Mouse (Mus musculus): ENCODE results near the gene Spred1. TPM values are rescaled to one million over a fixed set of nuclear protein-coding genes. Genes with fewer than 3 reads are reported as not detected.

The Spred1 gene
- total RNA-seq, 1 experiment = 44.7 TPM

GRCm38 (mm10) chr2:117169037-117169436 lies 47.9 kb downstream of the Spred1 start:
- TF ChIP-seq HCFC1 (IDR thresholded peaks at IDR 0.05; ENCODE audit: borderline replicate concordance, insufficient read depth, low read length) (no peak), ZC3H11A (IDR thresholded peaks at IDR 0.05; ENCODE audit: borderline replicate concordance, low read depth, low read length) (no peak), CHD2 (IDR thresholded peaks at IDR 0.05; ENCODE audit: low read depth, low read length) (no peak), MAFK (IDR thresholded peaks at IDR 0.05; ENCODE audit: insufficient read depth, low read depth, low read length) (no peak), ZNF384 (IDR thresholded peaks at IDR 0.05; ENCODE audit: low read depth, low read length) (no peak)
- no peak overlapping the region for H3K27ac ChIP-seq (ENCODE audit: insufficient read depth, low read depth, low read length, poor library complexity, severe bottlenecking)

GRCm38 (mm10) chr2:117172981-117173380 lies 51.8 kb downstream of the Spred1 start:
- Histone ChIP-seq H3K9ac (ENCODE audit: insufficient read depth, low read depth, low read length, poor library complexity, severe bottlenecking) (no peak overlapping the region), H3K27ac (ENCODE audit: insufficient read depth, low read depth, low read length, poor library complexity, severe bottlenecking) (no peak overlapping the region), H3K9me3 (ENCODE audit: control insufficient read depth, insufficient read depth, low read depth, low read length) (no peaks in the 10 kb centered on the region), H3K4me3 (ENCODE audit: insufficient read depth in 1 of 2, low read depth in 1 of 2, low read length in 2 of 2, poor library complexity in 1 of 2, severe bottlenecking in 1 of 2) (no peak overlapping the region), H3K36me3 (ENCODE audit: control insufficient read depth, insufficient read depth, low read length, poor library complexity, severe bottlenecking) (peaks cover 6% of the 10 kb centered on the region), H3K4me1 (ENCODE audit: control insufficient read depth in 2 of 2, insufficient read depth in 2 of 2, low read length in 2 of 2, poor library complexity in 1 of 2) (no peaks in the 10 kb centered on the region; a peak in 1 of 4 replicates)
- in situ Hi-C loops (cut with MboI; ENCODE audit: low sequenced_read_pairs in 2 of 2, unreplicated experiment in 2 of 2) = no loop called here
- TF ChIP-seq ZC3H11A (IDR thresholded peaks at IDR 0.05; ENCODE audit: borderline replicate concordance, low read depth, low read length) = no peak
- TF ChIP-seq HCFC1 (IDR thresholded peaks at IDR 0.05; ENCODE audit: borderline replicate concordance, insufficient read depth, low read length) = no peak
- TF ChIP-seq MAFK (IDR thresholded peaks at IDR 0.05; ENCODE audit: insufficient read depth, low read depth, low read length) = no peak
- no peak for TF ChIP-seq ZNF384 (IDR thresholded peaks at IDR 0.05; ENCODE audit: low read depth, low read length)
- TF ChIP-seq CHD2 (IDR thresholded peaks at IDR 0.05; ENCODE audit: low read depth, low read length) = no peak
- no peak for DNase-seq (ENCODE audit: low read depth, low spot score)

More at GRCm38 (mm10) chr2:117169037-117169436, 47.9 kb downstream of the Spred1 start:
- H3K4me1 ChIP-seq (ENCODE audit: control insufficient read depth in 2 of 2, insufficient read depth in 2 of 2, low read length in 2 of 2, poor library complexity in 1 of 2) = no peaks in the 10 kb centered on the region
- H3K4me3 ChIP-seq (ENCODE audit: insufficient read depth in 1 of 2, low read depth in 1 of 2, low read length in 2 of 2, poor library complexity in 1 of 2, severe bottlenecking in 1 of 2) = no peak overlapping the region
- in situ Hi-C loops (cut with MboI; ENCODE audit: low sequenced_read_pairs in 2 of 2, unreplicated experiment in 2 of 2) = no loop called here
- H3K9ac ChIP-seq (ENCODE audit: insufficient read depth, low read depth, low read length, poor library complexity, severe bottlenecking) = no peak overlapping the region
- no peak for DNase-seq (ENCODE audit: low read depth, low spot score)
- no peaks in the 10 kb centered on the region for H3K9me3 ChIP-seq (ENCODE audit: control insufficient read depth, insufficient read depth, low read depth, low read length)
- peaks cover 3% of the 10 kb centered on the region for H3K36me3 ChIP-seq (ENCODE audit: control insufficient read depth, insufficient read depth, low read length, poor library complexity, severe bottlenecking)

- Histone ChIP-seq H3K36me3 (ENCODE audit: control insufficient read depth, insufficient read depth, low read length, poor library complexity, severe bottlenecking) (peaks cover 6% of the 10 kb centered on the region), H3K9me3 (ENCODE audit: control insufficient read depth, insufficient read depth, low read depth, low read length) (no peaks in the 10 kb centered on the region), H3K4me1 (ENCODE audit: control insufficient read depth in 2 of 2, insufficient read depth in 2 of 2, low read length in 2 of 2, poor library complexity in 1 of 2) (no peaks in the 10 kb centered on the region; a peak in 1 of 4 replicates), H3K4me3 (ENCODE audit: insufficient read depth in 1 of 2, low read depth in 1 of 2, low read length in 2 of 2, poor library complexity in 1 of 2, severe bottlenecking in 1 of 2) (no peak overlapping the region), H3K9ac (ENCODE audit: insufficient read depth, low read depth, low read length, poor library complexity, severe bottlenecking) (no peak overlapping the region), H3K27ac (ENCODE audit: insufficient read depth, low read depth, low read length, poor library complexity, severe bottlenecking) (no peak overlapping the region)
- in situ Hi-C loops (cut with MboI; ENCODE audit: low sequenced_read_pairs in 2 of 2, unreplicated experiment in 2 of 2) = loop anchor here in 1 of 2 experiments (25.0 kb wide), 1 partner anchor 289 kb away; the partner anchor contains the start of gene Tmco5
- no peak for DNase-seq (ENCODE audit: low read depth, low spot score)
- TF ChIP-seq MAFK (IDR thresholded peaks at IDR 0.05; ENCODE audit: insufficient read depth, low read depth, low read length) (no peak), ZC3H11A (IDR thresholded peaks at IDR 0.05; ENCODE audit: borderline replicate concordance, low read depth, low read length) (no peak), ZNF384 (IDR thresholded peaks at IDR 0.05; ENCODE audit: low read depth, low read length) (no peak), CHD2 (IDR thresholded peaks at IDR 0.05; ENCODE audit: low read depth, low read length) (no peak), HCFC1 (IDR thresholded peaks at IDR 0.05; ENCODE audit: borderline replicate concordance, insufficient read depth, low read length) (no peak)
Measured at GRCm38 (mm10) chr2:117176066-117176465, 54.9 kb downstream of the Spred1 start.

- Histone ChIP-seq H3K4me1 (ENCODE audit: control insufficient read depth in 2 of 2, insufficient read depth in 2 of 2, low read length in 2 of 2, poor library complexity in 1 of 2) (no peaks in the 10 kb centered on the region; a peak in 1 of 4 replicates), H3K27ac (ENCODE audit: insufficient read depth, low read depth, low read length, poor library complexity, severe bottlenecking) (no peak overlapping the region), H3K9ac (ENCODE audit: insufficient read depth, low read depth, low read length, poor library complexity, severe bottlenecking) (no peak overlapping the region), H3K4me3 (ENCODE audit: insufficient read depth in 1 of 2, low read depth in 1 of 2, low read length in 2 of 2, poor library complexity in 1 of 2, severe bottlenecking in 1 of 2) (no peak overlapping the region), H3K9me3 (ENCODE audit: control insufficient read depth, insufficient read depth, low read depth, low read length) (no peaks in the 10 kb centered on the region), H3K36me3 (ENCODE audit: control insufficient read depth, insufficient read depth, low read length, poor library complexity, severe bottlenecking) (peaks cover 6% of the 10 kb centered on the region)
- in situ Hi-C loops (cut with MboI; ENCODE audit: low sequenced_read_pairs in 2 of 2, unreplicated experiment in 2 of 2) = loop anchor here in 1 of 2 experiments (25.0 kb wide), 1 partner anchor 290 kb away; the partner anchor contains the start of gene Tmco5
- TF ChIP-seq MAFK (IDR thresholded peaks at IDR 0.05; ENCODE audit: insufficient read depth, low read depth, low read length) = no peak
- no peak for TF ChIP-seq HCFC1 (IDR thresholded peaks at IDR 0.05; ENCODE audit: borderline replicate concordance, insufficient read depth, low read length)
- no peak for TF ChIP-seq ZC3H11A (IDR thresholded peaks at IDR 0.05; ENCODE audit: borderline replicate concordance, low read depth, low read length)
- TF ChIP-seq CHD2 (IDR thresholded peaks at IDR 0.05; ENCODE audit: low read depth, low read length) = no peak
- TF ChIP-seq ZNF384 (IDR thresholded peaks at IDR 0.05; ENCODE audit: low read depth, low read length) = no peak
- no peak for DNase-seq (ENCODE audit: low read depth, low spot score)
Measured at GRCm38 (mm10) chr2:117176937-117177336, 55.8 kb downstream of the Spred1 start.
